Mouse (Mus musculus) E14TG2a.4 (cell line): Measurements from ENCODE around the gene Pycr1.

Source experiments
- CTCF ChIP-seq: conservative IDR thresholded peaks from 2 replicates; pipeline ENCODE4 v1.5.1; 2014; ENCODE audit warnings: low read length
- POU5F1 ChIP-seq: IDR thresholded peaks from 2 replicates; pipeline ENCODE4 v1.6.1; 2014; ENCODE audit warnings: low read length, borderline replicate concordance

GRCm38 (mm10) chr11:120609250-120609649 lies 34.3 kb downstream of the Pycr1 start:
- no peak for TF ChIP-seq CTCF
- TF ChIP-seq POU5F1 = no peak
